Mouse (Mus musculus): ENCODE measurements at regions not wholly inside any gene's neighbourhood (a gene's known extent, or its start where the extent isn't known, plus 50 kb on each side); places are given as distances from the start of the nearest gene placed in this dataset.

- no peak for DNase-seq (ENCODE audit: extremely low read depth, low read depth, low spot score)
- Histone ChIP-seq H3K4me3 (ENCODE audit: insufficient read depth, low read depth, low read length) (no peak overlapping the region), H3K36me3 (ENCODE audit: control insufficient read depth, insufficient read depth, low read length) (no peaks in the 10 kb centered on the region), H3K27ac (replicated peaks; ENCODE audit: insufficient read depth, low read depth, low read length) (no peak overlapping the region), H3K9ac (ENCODE audit: low read depth, low read length) (no peak overlapping the region), H3K27me3 (ENCODE audit: control insufficient read depth, insufficient read depth, low read length) (no peaks in the 10 kb centered on the region), H3K4me1 (ENCODE audit: control insufficient read depth, insufficient read depth, low read length) (no peaks in the 10 kb centered on the region), H3K79me2 (ENCODE audit: control insufficient read depth, insufficient read depth, low read length) (no peaks in the 10 kb centered on the region)
- no peak for TF ChIP-seq CTCF (IDR thresholded peaks at IDR 0.05; ENCODE audit: low read depth, low read length)
- no peak for TF ChIP-seq POLR2A (IDR thresholded peaks at IDR 0.05; ENCODE audit: extremely low read depth, insufficient read depth, low read length)
- WGBS: 76% methylated on average over 2 of the region's 2 CpGs
Observed at GRCm38 (mm10) chr12:46066896-46067295, 751.8 kb downstream of the Nova1 start.

GRCm38 (mm10) chr12:46040626-46041025, 778.1 kb downstream of the Nova1 start:
- no peak overlapping the region for H3K27ac ChIP-seq (replicated peaks; ENCODE audit: insufficient read depth, low read depth, low read length)
- H3K4me3 ChIP-seq (ENCODE audit: insufficient read depth, low read depth, low read length): no peak overlapping the region

GRCm38 (mm10) chr12:46040216-46040615, 778.5 kb downstream of the Nova1 start:
- Histone ChIP-seq H3K36me3 (ENCODE audit: control insufficient read depth, insufficient read depth, low read length) (no peaks in the 10 kb centered on the region), H3K4me1 (ENCODE audit: control insufficient read depth, insufficient read depth, low read length) (no peaks in the 10 kb centered on the region), H3K79me2 (ENCODE audit: control insufficient read depth, insufficient read depth, low read length) (no peaks in the 10 kb centered on the region), H3K27ac (replicated peaks; ENCODE audit: insufficient read depth, low read depth, low read length) (no peak overlapping the region), H3K27me3 (ENCODE audit: control insufficient read depth, insufficient read depth, low read length) (no peaks in the 10 kb centered on the region), H3K9ac (ENCODE audit: low read depth, low read length) (no peak overlapping the region), H3K4me3 (ENCODE audit: insufficient read depth, low read depth, low read length) (no peak overlapping the region)
- 78% methylated on average over 1 of the region's 1 CpGs for WGBS
- DNase-seq (ENCODE audit: extremely low read depth, low read depth, low spot score): no peak
- TF ChIP-seq CTCF (IDR thresholded peaks at IDR 0.05; ENCODE audit: low read depth, low read length) (no peak), POLR2A (IDR thresholded peaks at IDR 0.05; ENCODE audit: extremely low read depth, insufficient read depth, low read length) (no peak)

More at GRCm38 (mm10) chr12:46040626-46041025, 778.1 kb downstream of the Nova1 start:
- H3K79me2 ChIP-seq (ENCODE audit: control insufficient read depth, insufficient read depth, low read length): no peaks in the 10 kb centered on the region
- H3K4me1 ChIP-seq (ENCODE audit: control insufficient read depth, insufficient read depth, low read length): no peaks in the 10 kb centered on the region
- no peaks in the 10 kb centered on the region for H3K27me3 ChIP-seq (ENCODE audit: control insufficient read depth, insufficient read depth, low read length)
- DNase-seq (ENCODE audit: extremely low read depth, low read depth, low spot score): no peak
- H3K9ac ChIP-seq (ENCODE audit: low read depth, low read length): no peak overlapping the region
- H3K36me3 ChIP-seq (ENCODE audit: control insufficient read depth, insufficient read depth, low read length): no peaks in the 10 kb centered on the region
- TF ChIP-seq POLR2A (IDR thresholded peaks at IDR 0.05; ENCODE audit: extremely low read depth, insufficient read depth, low read length) (no peak), CTCF (IDR thresholded peaks at IDR 0.05; ENCODE audit: low read depth, low read length) (no peak)

- DNase-seq (ENCODE audit: extremely low read depth, low read depth, low spot score): no peak
- Histone ChIP-seq H3K27me3 (ENCODE audit: control insufficient read depth, insufficient read depth, low read length) (no peaks in the 10 kb centered on the region), H3K4me1 (ENCODE audit: control insufficient read depth, insufficient read depth, low read length) (no peaks in the 10 kb centered on the region), H3K4me3 (ENCODE audit: insufficient read depth, low read depth, low read length) (no peak overlapping the region), H3K79me2 (ENCODE audit: control insufficient read depth, insufficient read depth, low read length) (no peaks in the 10 kb centered on the region), H3K9ac (ENCODE audit: low read depth, low read length) (no peak overlapping the region), H3K27ac (replicated peaks; ENCODE audit: insufficient read depth, low read depth, low read length) (no peak overlapping the region), H3K36me3 (ENCODE audit: control insufficient read depth, insufficient read depth, low read length) (no peaks in the 10 kb centered on the region)
- TF ChIP-seq POLR2A (IDR thresholded peaks at IDR 0.05; ENCODE audit: extremely low read depth, insufficient read depth, low read length) (no peak), CTCF (IDR thresholded peaks at IDR 0.05; ENCODE audit: low read depth, low read length) (no peak)
- WGBS: 54% methylated on average over 3 of the region's 3 CpGs
Observed at GRCm38 (mm10) chr12:46036540-46037094, 782.1 kb downstream of the Nova1 start.

GRCm38 (mm10) chr12:46025266-46025665, 793.5 kb downstream of the Nova1 start:
- TF ChIP-seq POLR2A (IDR thresholded peaks at IDR 0.05; ENCODE audit: extremely low read depth, insufficient read depth, low read length): no peak
- TF ChIP-seq CTCF (IDR thresholded peaks at IDR 0.05; ENCODE audit: low read depth, low read length): no peak
- no peaks in the 10 kb centered on the region for H3K79me2 ChIP-seq (ENCODE audit: control insufficient read depth, insufficient read depth, low read length)
- WGBS: 73% methylated on average over 5 of the region's 5 CpGs
- no peak overlapping the region for H3K4me3 ChIP-seq (ENCODE audit: insufficient read depth, low read depth, low read length)
- no peak for DNase-seq (ENCODE audit: extremely low read depth, low read depth, low spot score)
- H3K4me1 ChIP-seq (ENCODE audit: control insufficient read depth, insufficient read depth, low read length): no peaks in the 10 kb centered on the region
- H3K27me3 ChIP-seq (ENCODE audit: control insufficient read depth, insufficient read depth, low read length): no peaks in the 10 kb centered on the region
- H3K36me3 ChIP-seq (ENCODE audit: control insufficient read depth, insufficient read depth, low read length): no peaks in the 10 kb centered on the region
- H3K9ac ChIP-seq (ENCODE audit: low read depth, low read length): no peak overlapping the region
- H3K27ac ChIP-seq (replicated peaks; ENCODE audit: insufficient read depth, low read depth, low read length): no peak overlapping the region

GRCm38 (mm10) chr12:46021546-46021910, 797.2 kb downstream of the Nova1 start:
- Histone ChIP-seq H3K9ac (ENCODE audit: low read depth, low read length) (no peak overlapping the region), H3K79me2 (ENCODE audit: control insufficient read depth, insufficient read depth, low read length) (no peaks in the 10 kb centered on the region), H3K36me3 (ENCODE audit: control insufficient read depth, insufficient read depth, low read length) (no peaks in the 10 kb centered on the region), H3K27ac (replicated peaks; ENCODE audit: insufficient read depth, low read depth, low read length) (no peak overlapping the region), H3K27me3 (ENCODE audit: control insufficient read depth, insufficient read depth, low read length) (no peaks in the 10 kb centered on the region), H3K4me1 (ENCODE audit: control insufficient read depth, insufficient read depth, low read length) (no peaks in the 10 kb centered on the region), H3K4me3 (ENCODE audit: insufficient read depth, low read depth, low read length) (no peak overlapping the region)
- no peak for TF ChIP-seq CTCF (IDR thresholded peaks at IDR 0.05; ENCODE audit: low read depth, low read length)
- no peak for TF ChIP-seq POLR2A (IDR thresholded peaks at IDR 0.05; ENCODE audit: extremely low read depth, insufficient read depth, low read length)
- no peak for DNase-seq (ENCODE audit: extremely low read depth, low read depth, low spot score)
- 65% methylated on average over 4 of the region's 4 CpGs for WGBS
